Mouse (Mus musculus) brain, embryonic 14.5 days (tissue): ENCODE data around the gene Med15.

Experiments
- CTCF ChIP-seq: fragments of 200-500 bp; IDR thresholded peaks from 2 replicates; pipeline ENCODE4 v1.5.1; 2012; ENCODE audit warnings: inconsistent platforms, mild to moderate bottlenecking, moderate library complexity, borderline replicate concordance; ENCODE audit not compliant: insufficient read depth, insufficient read length; ENCODE audit errors: extremely low read depth
- POLR2A ChIP-seq: fragments of 200-500 bp; IDR thresholded peaks from 2 replicates; pipeline ENCODE4 v1.6.1; 2012; ENCODE audit warnings: mild to moderate bottlenecking, inconsistent platforms, borderline replicate concordance; ENCODE audit not compliant: poor library complexity, insufficient read depth, insufficient read length, severe bottlenecking; ENCODE audit errors: extremely low read depth

GRCm38 (mm10) chr16:17654188-17654795 is 78.4 kb downstream of the Med15 start:
- no peak for TF ChIP-seq CTCF
- TF ChIP-seq POLR2A = no peak
